Mouse (Mus musculus) urinary bladder, adult 18-20 months (tissue): ENCODE measurements around the gene Tagap1.
"Not testable (repeated sequence)": the region's sequence is repeated elsewhere in the genome, so short reads cannot be mapped to it uniquely, and the experiment has no call there.

Experiments
- DNase-seq, 2 experiments: peaks; one replicate each; pipeline ENCODE4 v3.0.0; 2022; ENCODE audit warnings: low spot score in 2 of 2, mixed read lengths in 2 of 2

Tagap1 gene

GRCm38 (mm10) chr17:6962339-6962738, 1.4 kb upstream of the Tagap1 start:
- not testable (repeated sequence) for DNase-seq

DNA sequence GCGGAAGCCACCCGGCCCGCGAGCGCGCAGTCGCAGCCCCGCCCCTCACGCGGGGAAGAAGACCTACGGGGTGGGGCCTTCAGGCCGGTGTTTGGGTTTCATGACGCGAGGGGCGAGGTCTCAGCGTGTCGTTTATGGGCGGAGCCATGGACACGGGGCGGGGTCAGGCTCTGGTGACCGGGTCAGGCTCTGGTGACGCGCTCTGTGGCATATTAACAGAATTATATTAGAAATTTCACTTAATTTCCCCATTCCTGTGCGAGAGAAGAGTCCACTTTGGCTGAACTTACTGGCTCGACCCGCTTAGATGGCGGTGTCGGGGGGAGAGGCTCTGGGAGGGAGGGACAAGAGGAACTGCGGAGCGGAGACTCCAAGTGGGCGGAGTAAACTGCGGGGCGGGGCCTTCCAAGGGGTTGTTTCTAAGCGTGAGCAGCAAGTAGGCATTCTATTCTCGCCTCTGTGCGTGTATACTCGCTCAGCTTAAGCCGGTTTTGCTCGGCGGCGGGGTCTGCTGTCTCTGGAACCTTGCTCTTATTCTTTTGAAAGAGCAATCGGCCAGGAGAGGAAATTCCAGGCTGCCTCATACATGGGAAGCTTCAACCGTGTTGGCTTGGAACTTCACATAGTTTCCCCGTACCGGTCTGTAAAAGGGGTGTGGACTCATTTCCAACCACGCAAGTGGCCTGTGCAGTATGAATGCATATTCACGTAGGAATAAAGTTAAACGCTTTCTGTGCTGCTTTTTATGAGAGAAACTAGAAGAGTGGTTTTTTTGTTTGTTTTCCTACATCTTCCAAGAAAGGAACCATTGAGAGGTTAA, 435 bp upstream of the Tagap1 start:
- DNase-seq: peak in 1 of 2 experiments; percentile 31

GRCm38 (mm10) chr17:6960349-6960748, 607 bp downstream of the Tagap1 start:
- not testable (repeated sequence) for DNase-seq

- DNase-seq: not testable (repeated sequence)
These were observed 1.3 kb downstream of the Tagap1 start for GRCm38 (mm10) chr17:6959543-6960259.

DNA sequence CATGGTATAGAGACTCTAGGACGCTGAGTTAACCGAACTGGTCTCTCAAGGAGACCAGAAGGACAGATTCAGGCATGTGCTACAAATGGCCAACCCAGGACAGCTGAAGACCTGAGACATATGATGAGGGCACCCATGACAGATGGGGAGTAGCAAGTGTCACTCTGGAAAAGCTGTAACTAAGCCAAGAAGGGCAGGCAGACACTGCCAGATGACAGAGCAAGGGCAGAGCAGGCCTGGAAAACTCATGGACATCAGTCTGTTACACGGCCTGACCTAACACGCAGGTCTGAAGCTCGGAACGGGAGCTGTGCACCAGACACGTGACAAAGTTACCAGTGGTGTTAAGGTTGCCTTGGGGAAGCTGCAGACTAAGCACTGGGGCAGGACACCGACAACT, 2.1 kb downstream of the Tagap1 start:
- not testable (repeated sequence) for DNase-seq

GRCm38 (mm10) chr17:6948769-6949228, 12.2 kb downstream of the Tagap1 start:
- DNase-seq: not testable (repeated sequence)

GRCm38 (mm10) chr17:6947984-6948768, 12.8 kb downstream of the Tagap1 start, which contains the start of gene Rsph3b:
Gene Rsph3b (minus strand): TSS chr17:6948682.
- DNase-seq: peak; percentile 83 to 87

GRCm38 (mm10) chr17:6947637-6947983, 13.3 kb downstream of the Tagap1 start:
- DNase-seq: not testable (repeated sequence)

DNA sequence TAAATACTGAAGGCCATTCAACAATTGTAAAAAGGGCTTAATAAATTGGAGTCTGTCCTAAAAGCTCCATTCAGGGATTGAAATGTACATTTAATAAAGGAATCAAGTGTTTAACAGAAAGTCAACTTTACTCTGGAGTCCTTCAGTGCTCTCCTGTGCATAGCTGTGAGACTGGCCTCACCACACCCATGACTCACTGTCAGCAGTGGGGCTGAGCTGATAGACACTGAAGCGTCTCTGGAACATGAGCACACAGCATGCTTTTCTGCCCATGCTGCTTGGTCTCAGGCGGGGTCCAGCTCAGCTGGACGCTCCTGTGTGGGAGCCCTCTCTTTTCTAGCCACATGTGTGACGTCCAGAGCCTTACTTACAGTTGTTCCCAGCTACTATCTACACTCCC, 18.4 kb downstream of the Tagap1 start:
- DNase-seq: not testable (repeated sequence)

DNA sequence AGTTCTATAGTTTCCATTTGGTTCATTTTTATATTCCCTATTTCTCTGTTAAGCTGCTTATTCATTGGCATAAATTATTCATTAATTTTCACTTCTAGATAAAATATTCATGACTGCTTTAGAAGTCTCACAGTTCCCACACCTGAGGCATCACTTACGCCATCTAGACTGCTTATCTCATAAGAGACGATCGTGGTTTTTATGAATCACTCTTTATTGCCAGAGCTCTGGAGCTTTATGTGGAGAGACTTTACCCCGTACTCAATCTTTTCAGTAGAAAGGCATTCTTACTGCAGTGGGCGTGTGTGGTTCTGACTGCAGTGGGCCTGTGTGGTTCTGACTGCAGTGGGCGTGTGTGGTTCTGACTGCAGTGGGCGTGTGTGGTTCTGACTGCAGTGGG, 29.3 kb downstream of the Tagap1 start:
- DNase-seq: not testable (repeated sequence)

GRCm38 (mm10) chr17:6920351-6920894, 40.5 kb downstream of the Tagap1 start:
- not testable (repeated sequence) for DNase-seq

- not testable (repeated sequence) for DNase-seq
These were observed 41.6 kb downstream of the Tagap1 start for GRCm38 (mm10) chr17:6919388-6919787.

GRCm38 (mm10) chr17:6915282-6915681, 45.7 kb downstream of the Tagap1 start:
- not testable (repeated sequence) for DNase-seq

DNA sequence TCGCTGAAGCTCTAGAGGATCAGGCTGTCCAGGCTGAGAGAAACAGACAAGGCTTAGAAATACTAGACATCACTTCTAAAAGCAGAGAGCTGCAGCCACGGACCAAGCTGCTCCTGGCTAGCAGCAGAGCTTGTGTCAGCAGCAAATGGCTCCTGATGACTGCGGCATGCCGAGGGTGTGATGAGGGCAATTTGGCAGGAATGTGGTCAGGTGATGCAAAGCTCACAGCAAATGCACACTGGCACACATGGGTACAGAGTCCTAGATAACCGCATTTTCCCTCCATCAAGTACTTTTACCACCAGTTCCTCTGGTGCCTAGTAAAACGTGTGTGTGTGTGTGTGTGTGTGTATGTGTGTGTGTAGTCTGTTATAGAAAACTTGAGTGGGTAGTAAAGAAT, 46.9 kb downstream of the Tagap1 start:
- DNase-seq: not testable (repeated sequence)
